Mouse (Mus musculus): ENCODE measurements around the gene Sos1.

DNA sequence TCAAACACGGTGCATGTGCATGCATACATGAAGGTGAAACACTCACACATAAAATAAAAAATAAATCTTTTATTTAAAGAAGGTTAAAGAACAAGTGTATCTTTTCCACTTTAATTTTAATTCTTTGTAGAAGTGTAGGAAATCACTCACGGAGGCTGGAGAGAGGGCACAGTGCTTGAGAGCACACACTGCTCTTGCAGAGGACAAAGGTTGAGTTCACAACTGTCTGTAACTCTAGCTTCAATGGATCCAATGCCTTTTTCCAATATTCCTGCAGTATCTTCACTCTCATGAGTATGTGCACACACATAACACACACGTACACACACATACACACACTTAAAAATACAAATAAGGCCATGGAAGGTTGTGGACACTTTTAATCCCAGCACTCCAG lies 30.2 kb upstream of the Sos1 start:
- TF ChIP-seq POLR2A (IDR thresholded peaks at IDR 0.05; ENCODE audit: low read depth, low read length) (no peak), UBTF (IDR thresholded peaks at IDR 0.05; ENCODE audit: low read depth, low read length) (no peak), CTCF (conservative IDR thresholded peaks at IDR 0.05 in 1 of 2, IDR thresholded peaks at IDR 0.05 in 1 of 2; ENCODE audit: low read depth in 2 of 2, low read length in 2 of 2) (no peak), NELFE (IDR thresholded peaks at IDR 0.05; ENCODE audit: low read depth, low read length) (no peak), ZKSCAN1 (IDR thresholded peaks at IDR 0.05; ENCODE audit: borderline replicate concordance, low read depth, low read length) (no peak), RAD21 (IDR thresholded peaks at IDR 0.05; ENCODE audit: low read depth, low read length) (no peak), ETS1 (conservative IDR thresholded peaks at IDR 0.05; ENCODE audit: low read depth, low read length) (no peak), SMC3 (IDR thresholded peaks at IDR 0.05; ENCODE audit: low read depth, low read length) (no peak), POLR2AphosphoS2 (IDR thresholded peaks at IDR 0.05; ENCODE audit: low read depth, low read length) (no peak), MAFK (IDR thresholded peaks at IDR 0.05; ENCODE audit: insufficient replicate concordance, low read length) (no peak), RCOR1 (conservative IDR thresholded peaks at IDR 0.05; ENCODE audit: low read depth, low read length) (no peak), MAX (IDR thresholded peaks at IDR 0.05; ENCODE audit: low read length) (no peak), KAT2A (IDR thresholded peaks at IDR 0.05; ENCODE audit: insufficient replicate concordance, low read length) (no peak)

Measured in CH12.LX (cell line).